Mouse (Mus musculus) stomach, embryonic 14.5 days (tissue): ENCODE results near the gene Olfr429. TPM values are rescaled to one million over a fixed set of nuclear protein-coding genes. Genes with fewer than 3 reads are reported as not detected.
"Not testable (repeated sequence)": the region's sequence is repeated elsewhere in the genome, so short reads cannot be mapped to it uniquely, and the experiment has no call there.

Source experiments
- ATAC-seq: fragments of 200-750 bp; cut with Nextera tagmentation; 2 replicates; pipeline ENCODE4 v1.8.0; 2017; ENCODE audit warnings: low read depth, moderate TSS enrichment; ENCODE audit not compliant: insufficient number of reproducible peaks, insufficient read depth, low FRiP score
- H3K27ac ChIP-seq: fragments of 300-500 bp; sonication (generic); 2 replicates; pipeline ENCODE4 v1.5.1; 2014; ENCODE audit warnings: mild to moderate bottlenecking, low read length, moderate library complexity, mixed read lengths
- H3K27me3 ChIP-seq: fragments of 300-500 bp; sonication (generic); 2 replicates; pipeline ENCODE4 v1.6.1; 2014; ENCODE audit warnings: low read length, control low read depth, mixed read lengths; ENCODE audit not compliant: control insufficient read depth, insufficient read depth
- H3K36me3 ChIP-seq: fragments of 300-500 bp; sonication (generic); 2 replicates; pipeline ENCODE4 v1.6.1; 2014; ENCODE audit warnings: mild to moderate bottlenecking, control low read depth, low read length, moderate library complexity, mixed read lengths; ENCODE audit not compliant: control insufficient read depth, insufficient read depth
- H3K4me1 ChIP-seq: fragments of 300-500 bp; sonication (generic); 2 replicates; pipeline ENCODE4 v1.6.1; 2014; ENCODE audit warnings: low read length, control low read depth, mixed read lengths; ENCODE audit not compliant: control insufficient read depth, insufficient read depth
- H3K4me2 ChIP-seq: fragments of 300-500 bp; sonication (generic); replicated peaks from 2 replicates; pipeline ENCODE4 v1.6.1; 2014; ENCODE audit warnings: low read depth, low read length, control low read depth
- H3K4me3 ChIP-seq: fragments of 300-500 bp; sonication (generic); 2 replicates; pipeline ENCODE4 v1.5.1; 2014; ENCODE audit warnings: low read depth, low read length, control low read depth
- H3K9ac ChIP-seq: fragments of 300-500 bp; sonication (generic); replicated peaks from 2 replicates; pipeline ENCODE4 v1.6.1; 2014; ENCODE audit warnings: low read depth, mild to moderate bottlenecking, control low read depth, low read length, moderate library complexity, mixed read lengths
- H3K9me3 ChIP-seq: fragments of 300-500 bp; sonication (generic); 2 replicates; pipeline ENCODE4 v1.6.1; 2016; ENCODE audit warnings: low read depth, low read length, control low read depth; ENCODE audit not compliant: control insufficient read depth
- WGBS: fragments of 180-500 bp; shearing (Covaris S2); extraction: QIAGEN DNeasy Blood & Tissue Kit; methylation state at CpG from one replicate; pipeline ENCODE4 v1.1.7; 2014; 5-methylcytosine and 5-hydroxymethylcytosine counted together
- polyA plus RNA-seq: library from polyadenylated mRNA; unstranded; fragments of >200 nt; fragmentation: Nextera tagmentation; extraction: Ambion mirVana; gene quantifications from 2 replicates; pipeline ENCODE4 v1.2.1, GENCODE M21; 2014

The Olfr429 gene
- polyA plus RNA-seq, 1 experiment from 2014 or later: not detected

GRCm38 (mm10) chr1:174049357-174049756 lies 34.8 kb upstream of the Olfr429 start:
- H3K4me1 ChIP-seq, H3K36me3 ChIP-seq, H3K4me2 ChIP-seq, H3K27me3 ChIP-seq, ATAC-seq, H3K9me3 ChIP-seq, H3K27ac ChIP-seq, H3K4me3 ChIP-seq, H3K9ac ChIP-seq: not testable (repeated sequence)
- 57% methylated on average over 4 of the region's 4 CpGs for WGBS

GRCm38 (mm10) chr1:174050532-174050931 lies 33.6 kb upstream of the Olfr429 start:
- no peaks in the 10 kb centered on the region for H3K4me1 ChIP-seq
- H3K36me3 ChIP-seq: no peaks in the 10 kb centered on the region
- H3K27me3 ChIP-seq: no peaks in the 10 kb centered on the region
- no peak overlapping the region for H3K4me3 ChIP-seq
- WGBS: 83% methylated on average over 4 of the region's 4 CpGs
- no peaks in the 10 kb centered on the region for H3K9me3 ChIP-seq
- ATAC-seq: no peak
- no peak overlapping the region for H3K9ac ChIP-seq
- no peak overlapping the region for H3K4me2 ChIP-seq
- no peak overlapping the region for H3K27ac ChIP-seq

- Histone ChIP-seq H3K27me3 (no peaks in the 10 kb centered on the region), H3K9me3 (no peaks in the 10 kb centered on the region)
Measured at GRCm38 (mm10) chr1:174051515-174051914, 32.6 kb upstream of the Olfr429 start.

GRCm38 (mm10) chr1:174051931-174052536 lies 32.1 kb upstream of the Olfr429 start:
- Histone ChIP-seq H3K27me3 (no peaks in the 10 kb centered on the region), H3K9ac (no peak overlapping the region), H3K36me3 (no peaks in the 10 kb centered on the region), H3K9me3 (no peaks in the 10 kb centered on the region), H3K4me3 (no peak overlapping the region), H3K4me1 (no peaks in the 10 kb centered on the region), H3K27ac (no peak overlapping the region), H3K4me2 (no peak overlapping the region)
- ATAC-seq: no peak
- 83% methylated on average over 5 of the region's 5 CpGs for WGBS

More at GRCm38 (mm10) chr1:174051515-174051914, 32.6 kb upstream of the Olfr429 start:
- no peak overlapping the region for H3K27ac ChIP-seq
- H3K36me3 ChIP-seq: no peaks in the 10 kb centered on the region
- no peak overlapping the region for H3K9ac ChIP-seq
- no peak overlapping the region for H3K4me2 ChIP-seq
- 80% methylated on average over 4 of the region's 4 CpGs for WGBS
- no peak for ATAC-seq
- H3K4me1 ChIP-seq: no peaks in the 10 kb centered on the region
- H3K4me3 ChIP-seq: no peak overlapping the region

- Histone ChIP-seq H3K27ac (no peak overlapping the region), H3K4me3 (no peak overlapping the region), H3K9ac (no peak overlapping the region), H3K9me3 (no peaks in the 10 kb centered on the region), H3K4me2 (no peak overlapping the region), H3K27me3 (no peaks in the 10 kb centered on the region), H3K4me1 (no peaks in the 10 kb centered on the region), H3K36me3 (no peaks in the 10 kb centered on the region)
- no peak for ATAC-seq
- 81% methylated on average over 3 of the region's 3 CpGs for WGBS
Measured at GRCm38 (mm10) chr1:174052981-174053380, 31.1 kb upstream of the Olfr429 start.

GRCm38 (mm10) chr1:174055248-174055647 lies 28.9 kb upstream of the Olfr429 start:
- Histone ChIP-seq H3K9me3 (no peaks in the 10 kb centered on the region), H3K4me1 (no peaks in the 10 kb centered on the region), H3K27me3 (no peaks in the 10 kb centered on the region), H3K27ac (no peak overlapping the region), H3K4me2 (no peak overlapping the region), H3K9ac (no peak overlapping the region), H3K4me3 (no peak overlapping the region), H3K36me3 (no peaks in the 10 kb centered on the region)
- WGBS: 72% methylated on average over 2 of the region's 2 CpGs
- no peak for ATAC-seq

- Histone ChIP-seq H3K4me2 (no peak within 1 kb of the TSS), H3K27me3 (no peaks in the 10 kb centered on the region), H3K4me1 (no peaks in the 10 kb centered on the region), H3K9ac (no peak within 1 kb of the TSS), H3K27ac (no peak within 1 kb of the TSS), H3K4me3 (no peak within 1 kb of the TSS), H3K36me3 (no peaks in the 10 kb centered on the region), H3K9me3 (no peaks in the 10 kb centered on the region)
- WGBS: 90% methylated on average over 3 of the region's 3 CpGs
- no peak for ATAC-seq
Measured at GRCm38 (mm10) chr1:174066305-174066704, 17.8 kb upstream of the Olfr429 start, which contains the start of gene Olfr430. TSS of gene Olfr430 (plus strand) at chr1:174066605.

- ATAC-seq: no peak
- Histone ChIP-seq H3K27me3 (no peaks in the 10 kb centered on the region), H3K4me1 (no peaks in the 10 kb centered on the region), H3K4me3 (no peak within 1 kb of the TSS), H3K4me2 (no peak within 1 kb of the TSS), H3K36me3 (no peaks in the 10 kb centered on the region), H3K9ac (no peak within 1 kb of the TSS), H3K9me3 (no peaks in the 10 kb centered on the region), H3K27ac (no peak within 1 kb of the TSS)
- 92% methylated on average over 1 of the region's 1 CpGs for WGBS
Measured at GRCm38 (mm10) chr1:174096591-174096990, 12.5 kb downstream of the Olfr429 start, which contains the start of gene Olfr427. TSS of gene Olfr427 (plus strand) at chr1:174096891.

GRCm38 (mm10) chr1:174103735-174104134 lies 19.6 kb downstream of the Olfr429 start:
- Histone ChIP-seq H3K9me3 (no peaks in the 10 kb centered on the region), H3K27me3 (no peaks in the 10 kb centered on the region), H3K27ac (no peak overlapping the region), H3K9ac (no peak overlapping the region), H3K4me1 (no peaks in the 10 kb centered on the region), H3K4me3 (no peak overlapping the region), H3K36me3 (no peaks in the 10 kb centered on the region), H3K4me2 (no peak overlapping the region)
- 56% methylated on average over 2 of the region's 2 CpGs for WGBS
- ATAC-seq: no peak
